Mouse (Mus musculus): ENCODE results near the gene Ccr5. TPM values are rescaled to one million over a fixed set of nuclear protein-coding genes. Genes with fewer than 3 reads are reported as not detected.

Gene Ccr5
- polyA plus RNA-seq (2021; fragmentation: Nextera tagmentation): 3.0 and 5.8 TPM in 2 replicates
- long read RNA-seq, experiment 1, full-length matches to known transcripts: 21 of 21 reads
- long read RNA-seq, experiment 1, partial matches to known transcripts: 0 of 21 reads
- long read RNA-seq, experiment 1, other reads (novel, unspliced or antisense): 0 of 21 reads
- long read RNA-seq, experiment 2, full-length matches to known transcripts: 4 of 4 reads
- long read RNA-seq, experiment 2, partial matches to known transcripts: 0 of 4 reads
- long read RNA-seq, experiment 2, other reads (novel, unspliced or antisense): 0 of 4 reads

DNA sequence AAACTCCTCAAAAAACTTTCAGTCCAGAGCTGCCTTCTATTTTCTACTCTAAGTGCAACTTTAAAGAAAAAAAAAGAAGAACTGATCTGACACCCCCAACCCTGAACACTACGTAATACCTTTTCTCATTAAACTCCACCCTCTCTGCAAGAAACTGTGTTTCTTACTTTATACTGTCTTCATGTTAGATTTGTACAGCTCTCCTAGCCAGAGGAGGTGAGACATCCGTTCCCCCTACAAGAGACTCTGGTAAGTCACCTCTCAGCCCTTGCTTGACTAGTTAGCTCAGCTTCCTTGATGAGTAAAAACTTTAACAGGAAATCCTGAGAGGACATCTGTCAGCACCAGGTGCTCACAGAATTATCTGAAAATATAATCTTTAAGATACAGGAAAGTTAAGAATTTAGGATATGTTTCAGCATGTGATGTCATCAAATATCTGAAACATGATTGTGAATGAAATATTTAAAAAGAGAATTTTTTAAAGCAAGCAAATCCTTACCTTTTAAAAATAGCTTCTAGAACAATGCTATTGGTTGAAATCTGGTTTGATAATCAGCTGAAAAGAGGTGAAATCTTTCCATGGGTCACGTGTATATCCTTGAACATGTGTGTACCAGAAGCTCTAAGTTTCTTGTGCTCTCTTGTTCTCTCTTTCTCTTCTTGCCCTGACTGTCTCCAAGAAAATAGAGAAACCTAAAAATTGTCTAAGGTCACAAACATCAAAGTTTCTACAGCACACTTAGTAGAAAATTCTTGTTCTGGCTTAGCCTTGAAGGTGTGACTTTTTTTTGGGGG is at the start of gene Ccr5:
Gene Ccr5, plus strand, starts transcription at position 157 of the 798 bp plus-strand sequence.

DNA sequence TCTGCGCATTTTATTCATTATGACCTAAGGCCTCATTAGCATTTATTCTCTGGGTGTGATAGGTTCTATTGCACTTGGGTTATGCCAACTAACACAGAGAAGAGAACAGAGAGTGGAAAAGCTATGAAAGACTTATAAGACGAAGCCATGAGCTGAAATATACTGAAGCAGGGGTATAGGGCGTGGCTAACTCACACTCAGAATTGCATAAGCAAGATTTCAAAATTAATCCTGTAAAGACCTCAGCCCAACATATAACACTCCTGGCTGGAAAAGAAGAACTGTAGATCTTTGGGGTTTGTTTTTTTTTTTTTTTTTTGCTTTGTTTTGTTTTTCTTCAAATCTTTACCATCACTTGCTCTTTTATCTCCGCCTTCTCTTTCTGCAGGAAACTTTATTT is 19.6 kb upstream of the Ccr5 start, which contains the start of gene Ccr2:
Gene Ccr2, plus strand, starts transcription at position 228 of the 400 bp plus-strand sequence.

Other genes starting within 250 kb of the Ccr5 start
- 0.09 and 0.11 TPM in 2 replicates for gene Ccr1, start 152.9 kb upstream of the Ccr5 start, polyA plus RNA-seq (2021; fragmentation: Nextera tagmentation)
- not detected in 2 replicates for gene Ccr1l1, start 143.1 kb upstream of the Ccr5 start, polyA plus RNA-seq (2021; fragmentation: Nextera tagmentation)
- not detected in 2 replicates for gene Ccr3, start 99.6 kb upstream of the Ccr5 start, polyA plus RNA-seq (2021; fragmentation: Nextera tagmentation)
- 0.05 and 0.13 TPM in 2 replicates for gene Ccr2, start 19.6 kb upstream of the Ccr5 start, polyA plus RNA-seq (2021; fragmentation: Nextera tagmentation)
- 9.5 and 12.8 TPM in 2 replicates for gene 2010315B03Rik, start 191.2 kb downstream of the Ccr5 start, polyA plus RNA-seq (2021; fragmentation: Nextera tagmentation)